8 mouse cellular contexts compared by ENCODE assay signal in genomic region chr4:149306712-149307595, GRCm38 (mm10). TPM values are rescaled to one million over a fixed set of nuclear protein-coding genes. Genes with fewer than 3 reads are reported as not detected.
DNase-seq lines count a peak whose midpoint lies in the region; ATAC-seq lines count a peak whose summit lies in the region.

No protein-coding gene starts in this region.

- H3K36me3 ChIP-seq in hindbrain, embryonic 14.5 days (replicated peaks; ENCODE audit: control insufficient read depth, insufficient read depth) = no peaks in the 10 kb centered on the region

- H3K9ac ChIP-seq in hindbrain, embryonic 14.5 days = peak overlapping the region; percentile 98

- DNase-seq in R1 (ENCODE audit: low read depth, low spot score) = peak; percentile 59
- DNase-seq in cerebellum, postnatal 14 days = peak; percentile 95 to 96
- peak; percentile 66 to 71 for DNase-seq in frontal cortex, postnatal 36 days (ENCODE audit: low spot score in 2 of 2)
- DNase-seq in hindbrain, embryonic 14.5 days (ENCODE audit: low spot score) = peak; percentile 69
- peak; percentile 43 to 60 for DNase-seq in layer of hippocampus, postnatal 25 days (ENCODE audit: extremely low spot score in 1 of 2, low spot score in 1 of 2)
- peak; percentile 86 for DNase-seq in lung, postnatal 10 days
- peak; percentile 89 for DNase-seq in retina, postnatal 1 day
- peak; percentile 44 to 65 for DNase-seq in urinary bladder, postnatal 4 days (ENCODE audit: low spot score in 2 of 2)

- peak; percentile 31; the same call in 1 of the 2 replicates for ATAC-seq in hindbrain, embryonic 14.5 days (ENCODE audit: low FRiP score)

- peak overlapping the region; percentile 99 for H3K27ac ChIP-seq in hindbrain, embryonic 14.5 days

- no peaks in the 10 kb centered on the region for H3K27me3 ChIP-seq in hindbrain, embryonic 14.5 days (ENCODE audit: control insufficient read depth, insufficient read depth, low read length)

- H3K9me3 ChIP-seq in hindbrain, embryonic 14.5 days (ENCODE audit: control insufficient read depth, low read length) = no peaks in the 10 kb centered on the region

- under 1% methylated on average over 75 of the region's 83 CpGs for WGBS in hindbrain, embryonic 14.5 days

- H3K4me2 ChIP-seq in hindbrain, embryonic 14.5 days (replicated peaks) = peak overlapping the region; percentile 78

- H3K4me3 ChIP-seq in hindbrain, embryonic 14.5 days (replicated peaks; ENCODE audit: low read length) = peak overlapping the region; percentile 98

- peaks cover 41% of the 10 kb centered on the region for H3K4me1 ChIP-seq in hindbrain, embryonic 14.5 days (replicated peaks; ENCODE audit: control insufficient read depth, insufficient read depth, low read length)

RNA-seq across cellular contexts. Expression of gene Kif1b, which starts 0.5 kb away (rescaled TPM):
- polyA plus RNA-seq in hindbrain, embryonic 14.5 days (2014; fragmentation: Nextera tagmentation; extraction: Ambion mirVana) = 188 and 194 TPM in 2 replicates
- 100 to 1,000 TPM; 372 to 435 TPM for total RNA-seq in layer of hippocampus, postnatal 25 days (2021)

Comparison
In these comparisons a context has a peak if more than half of its experiments do, and no peak if none do; other contexts are left out.
1. Peak in every context shown above with its lines: DNase-seq, ATAC-seq, H3K4me3 ChIP-seq and H3K27ac ChIP-seq.